Mouse (Mus musculus): ENCODE results near the gene Doc2g.
A peak's percentile ranks its signal among the peaks of the same experiment; 100 is the strongest.

The Doc2g gene

DNA sequence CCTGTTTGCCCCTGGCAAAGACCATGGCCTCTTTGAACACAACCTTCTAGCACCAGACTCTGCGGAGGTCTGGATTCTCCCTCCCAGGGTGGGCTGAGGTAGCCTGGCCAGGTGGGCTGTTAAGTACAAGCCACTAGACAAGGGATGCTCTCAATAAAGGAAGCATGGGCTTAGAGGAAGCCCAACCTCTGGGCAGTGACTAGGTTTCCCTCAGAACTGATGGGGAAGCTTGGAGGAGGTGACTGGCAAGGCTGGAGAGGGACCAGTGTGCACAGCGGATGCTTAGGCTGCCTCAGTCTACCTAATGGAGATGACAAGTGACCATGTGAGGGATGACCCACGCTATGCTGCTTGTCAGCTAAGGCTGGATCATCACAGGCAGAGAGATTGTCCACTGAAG, 11.1 kb upstream of the Doc2g start:
- DNase-seq = no peak

DNA sequence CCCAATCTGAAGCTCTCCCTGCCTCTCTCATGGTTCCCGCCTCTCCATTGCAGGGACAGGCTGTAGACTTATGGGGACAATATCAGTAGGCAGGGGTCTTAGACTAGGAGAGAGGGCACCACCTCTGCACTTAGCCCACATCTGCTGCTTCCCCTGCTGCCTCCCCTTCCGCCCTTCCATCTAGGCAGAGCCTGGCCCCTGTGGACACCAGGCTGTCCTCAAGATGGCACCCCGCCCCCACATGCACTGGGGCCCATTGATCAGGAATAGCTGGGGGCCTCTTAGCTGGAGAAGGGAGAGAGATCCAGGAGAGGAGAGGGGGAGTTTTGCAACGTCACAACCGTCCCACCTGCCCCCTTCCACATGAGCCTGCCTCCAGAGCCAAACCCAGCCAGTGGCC, 10.7 kb upstream of the Doc2g start, which contains the start of gene Tbx10:
Tbx10 (plus strand) TSS at position 337 of the 400 bp plus-strand sequence.
- DNase-seq = no peak

DNA sequence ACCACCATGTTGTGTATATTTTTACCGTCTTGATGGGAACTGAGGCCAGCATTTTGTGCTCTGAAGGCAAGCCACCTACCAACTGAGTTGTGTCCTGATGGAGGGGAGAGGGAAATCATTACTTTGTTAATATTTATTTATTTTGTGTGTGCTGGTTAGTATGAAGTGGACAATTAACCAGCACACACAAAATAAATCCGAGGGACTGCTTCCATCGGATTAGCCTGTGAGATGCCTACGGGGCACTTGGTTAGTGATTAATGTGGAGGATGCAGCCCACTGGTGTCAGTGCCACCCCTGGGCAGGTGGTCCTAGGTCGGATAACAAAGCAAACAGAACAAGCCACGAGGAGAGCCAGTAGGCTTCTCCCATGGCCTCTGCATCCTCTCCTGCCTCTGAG, 8.2 kb upstream of the Doc2g start:
- no peak for DNase-seq

DNA sequence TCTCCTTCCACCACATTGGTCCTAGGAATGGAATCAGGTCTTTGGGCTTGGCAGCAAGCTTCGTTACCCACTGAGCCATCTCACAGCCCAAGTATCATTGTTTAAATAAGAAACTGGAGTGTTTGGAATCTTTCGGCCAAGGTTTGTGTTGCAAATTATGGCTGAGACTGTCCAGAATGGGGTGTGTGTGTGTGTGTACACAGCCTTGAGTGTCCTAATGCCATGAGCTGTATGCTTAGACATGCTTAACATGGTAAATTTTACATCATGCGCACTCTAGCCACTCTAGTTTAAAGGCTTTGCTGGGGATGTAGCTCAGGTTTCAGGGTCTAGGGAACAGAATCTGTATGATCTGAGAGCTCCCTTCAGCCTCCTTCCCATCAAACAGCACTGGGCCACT, 7.6 kb upstream of the Doc2g start:
- no peak for DNase-seq

DNA sequence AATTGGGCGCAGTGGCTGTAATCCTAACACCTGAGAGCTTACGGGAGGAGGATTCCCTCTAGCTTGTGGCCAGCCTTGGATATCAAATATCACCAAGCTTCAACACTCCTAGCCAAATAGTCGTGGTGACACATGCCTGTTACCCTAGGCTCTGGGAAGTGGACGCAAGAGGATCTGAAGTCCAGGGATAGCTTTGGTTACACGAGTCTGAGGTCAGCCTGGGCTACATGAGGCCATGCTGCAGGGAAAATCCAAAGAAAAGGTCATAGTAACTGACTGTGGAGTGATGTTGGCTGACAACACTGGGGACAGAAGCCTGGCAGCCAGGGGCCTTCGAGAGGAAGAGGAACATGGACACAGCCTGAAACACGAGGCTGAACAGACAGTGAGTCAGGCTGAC, 7.0 kb upstream of the Doc2g start:
- DNase-seq = no peak

DNA sequence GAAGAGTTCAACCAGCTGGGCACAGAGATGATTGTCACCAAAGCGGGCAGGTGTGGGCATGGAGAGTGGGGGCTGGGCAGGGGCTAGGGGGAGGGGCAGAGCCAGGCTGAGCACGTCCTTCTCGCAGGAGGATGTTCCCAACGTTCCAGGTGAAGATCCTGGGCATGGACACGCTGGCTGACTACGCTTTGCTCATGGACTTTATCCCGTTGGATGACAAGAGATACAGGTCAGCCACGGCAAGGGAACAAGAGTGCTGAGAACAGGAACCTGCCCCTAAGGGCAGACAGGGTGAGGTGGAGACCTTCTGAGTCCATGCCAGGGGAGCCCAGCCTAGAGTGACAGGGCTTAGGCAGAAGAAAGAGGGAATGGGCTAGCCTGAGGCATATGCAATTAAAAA, 6.4 kb upstream of the Doc2g start:
- DNase-seq = no peak

DNA sequence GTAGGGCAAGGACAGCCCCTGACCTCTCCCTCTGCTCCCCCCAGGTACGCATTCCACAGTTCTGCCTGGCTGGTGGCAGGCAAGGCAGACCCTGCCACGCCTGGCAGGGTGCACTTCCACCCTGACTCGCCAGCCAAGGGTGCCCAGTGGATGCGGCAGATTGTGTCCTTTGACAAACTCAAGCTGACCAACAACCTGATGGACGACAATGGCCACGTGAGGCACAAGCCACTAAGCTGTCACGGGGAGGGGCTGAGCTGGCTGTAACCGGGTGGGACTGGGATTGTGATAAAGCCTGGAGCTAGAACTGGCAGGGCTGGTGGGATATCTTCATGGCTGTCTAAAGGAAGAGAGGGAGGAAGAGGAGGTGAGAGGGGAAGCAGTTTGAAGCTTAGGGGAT, 5.9 kb upstream of the Doc2g start:
- no peak for DNase-seq

DNA sequence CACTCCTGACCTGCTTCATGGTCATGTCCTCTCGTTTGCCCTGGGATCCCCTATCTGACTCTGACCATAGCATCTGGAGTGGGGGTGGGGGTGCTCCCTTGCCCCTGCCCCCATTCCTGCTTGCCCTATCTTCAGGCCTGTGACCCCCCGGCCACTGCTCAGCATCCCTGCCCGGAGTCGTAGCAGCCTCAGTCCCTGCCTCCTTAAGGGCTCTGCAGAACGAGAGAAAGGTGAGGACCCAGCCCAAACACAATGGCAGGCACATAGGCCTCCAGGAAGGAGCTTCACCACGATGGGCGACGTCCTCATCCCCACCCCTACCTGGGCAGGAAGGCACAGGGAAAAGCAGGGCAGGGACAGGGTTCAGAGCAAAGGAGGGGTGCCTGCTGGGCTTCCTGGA, 4.8 kb upstream of the Doc2g start:
- DNase-seq = no peak

DNA sequence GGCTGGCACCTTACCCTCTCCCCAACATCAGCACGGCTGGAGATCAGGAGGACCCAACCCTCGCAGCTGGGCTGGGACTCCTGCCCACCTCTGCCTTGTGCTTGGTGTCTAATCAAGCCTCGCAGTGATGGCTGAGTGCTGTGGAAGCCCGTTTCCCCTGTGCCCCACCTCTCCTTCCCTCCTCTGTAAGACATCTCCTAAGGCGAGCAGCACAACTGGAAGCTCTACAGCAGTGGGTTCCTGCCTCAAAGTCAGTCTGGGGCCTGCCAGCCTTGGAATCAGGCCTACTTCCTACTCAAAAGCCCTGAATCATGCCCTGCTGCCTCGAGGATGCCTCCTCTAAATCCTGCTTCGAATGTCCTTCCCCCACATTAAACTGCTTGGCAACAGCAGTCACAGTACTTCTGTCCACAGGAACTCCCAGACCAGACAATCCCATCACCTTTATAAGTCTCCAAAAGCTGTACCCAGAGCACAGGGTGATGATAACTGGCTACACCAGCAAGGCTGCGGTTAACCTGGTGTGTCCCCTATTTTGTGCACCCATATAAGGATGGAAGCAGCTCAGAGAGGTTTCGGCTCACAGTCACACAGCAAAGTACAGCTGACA, 3.9 kb upstream of the Doc2g start:
- no peak for DNase-seq

DNA sequence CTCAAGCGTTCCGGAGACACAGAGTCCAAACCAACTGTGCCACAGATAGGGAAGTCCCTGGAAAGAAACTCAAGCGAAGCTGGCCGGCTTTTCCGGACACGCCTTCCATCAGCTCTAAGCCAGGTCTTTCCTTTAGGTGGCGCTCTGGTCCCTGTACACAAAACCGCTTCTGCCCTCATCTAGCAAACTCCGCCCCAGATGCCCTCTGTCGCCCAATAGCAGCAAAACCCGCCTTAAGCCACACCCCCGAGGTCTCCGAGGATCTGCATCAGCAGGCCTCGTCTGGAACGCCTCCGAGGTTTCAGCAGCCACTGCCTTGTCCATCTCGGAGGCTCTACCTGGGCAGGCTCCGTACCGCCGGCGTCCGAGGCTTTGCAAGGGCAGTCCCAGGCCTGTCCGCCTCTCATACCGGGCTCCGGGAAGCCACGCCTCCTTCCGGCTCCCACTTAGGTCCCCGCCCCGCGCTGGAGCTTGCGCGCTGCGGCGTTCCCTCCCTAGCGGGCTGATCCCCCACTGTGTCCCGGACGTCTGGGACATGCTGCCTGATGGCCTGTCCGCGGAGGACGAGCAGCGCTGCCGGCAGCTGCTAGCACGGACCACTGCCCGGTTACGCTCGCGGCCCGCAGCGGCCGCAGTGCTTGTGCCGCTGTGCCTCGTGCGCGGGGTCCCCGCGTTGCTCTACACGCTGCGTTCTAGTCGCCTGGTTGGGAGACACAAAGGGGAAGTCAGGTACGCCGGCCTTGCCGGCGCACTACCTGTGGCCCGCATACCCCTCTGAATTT, 2.8 kb upstream of the Doc2g start, which contains the start of the genes Nudt8 and Gm49405:
Nudt8 (plus strand) TSS at position 462 of the 782 bp plus-strand sequence.
Gm49405 (plus strand) TSS at position 508 of the 782 bp plus-strand sequence.
- peak; percentile 93 for DNase-seq

DNA sequence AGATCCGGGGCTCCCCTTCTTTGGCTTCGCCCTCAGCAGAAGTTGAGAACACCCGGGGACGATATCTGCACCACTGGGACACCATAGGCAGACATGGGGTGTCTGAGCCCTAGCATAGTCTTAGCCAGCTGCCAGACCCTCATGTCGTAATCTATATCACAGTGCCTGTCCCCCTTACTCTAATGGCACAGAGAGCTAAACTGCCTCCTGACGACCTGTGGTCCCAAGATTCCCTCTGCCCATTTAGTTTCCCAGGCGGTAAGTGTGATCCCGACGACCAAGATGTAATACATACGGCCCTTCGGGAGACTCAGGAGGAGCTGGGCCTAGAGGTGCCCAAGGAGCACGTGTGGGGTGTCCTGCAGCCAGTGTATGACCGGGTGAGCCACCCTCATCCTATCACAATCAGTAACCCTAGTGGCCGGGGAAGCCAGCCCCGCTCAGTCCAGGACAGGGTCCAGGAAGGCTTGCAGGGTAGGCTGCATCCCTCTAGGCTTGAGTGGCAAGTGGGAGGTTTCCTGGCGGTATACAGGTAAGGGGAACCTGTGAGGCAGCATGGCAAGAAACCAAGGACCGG, 2.1 kb upstream of the Doc2g start:
- DNase-seq = no peak

DNA sequence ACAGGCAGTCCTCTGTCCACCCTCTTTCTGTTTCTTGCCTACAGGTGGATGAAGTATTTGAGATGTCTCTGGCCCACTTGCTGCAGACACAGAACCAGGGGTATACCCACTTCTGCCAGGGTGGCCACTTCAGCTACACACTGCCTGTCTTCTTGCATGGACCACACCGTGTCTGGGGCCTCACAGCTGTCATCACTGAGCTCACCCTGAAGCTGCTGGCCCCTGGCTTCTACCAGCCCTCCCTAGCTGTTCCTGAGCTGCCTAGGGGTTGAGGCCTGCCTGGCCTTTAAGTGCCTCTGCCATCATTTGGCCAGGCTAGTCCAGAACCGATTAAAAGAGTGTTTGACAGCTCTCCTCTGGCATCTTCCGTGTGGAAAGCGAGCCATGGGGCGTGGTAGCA, 1.4 kb upstream of the Doc2g start:
- no peak for DNase-seq

DNA sequence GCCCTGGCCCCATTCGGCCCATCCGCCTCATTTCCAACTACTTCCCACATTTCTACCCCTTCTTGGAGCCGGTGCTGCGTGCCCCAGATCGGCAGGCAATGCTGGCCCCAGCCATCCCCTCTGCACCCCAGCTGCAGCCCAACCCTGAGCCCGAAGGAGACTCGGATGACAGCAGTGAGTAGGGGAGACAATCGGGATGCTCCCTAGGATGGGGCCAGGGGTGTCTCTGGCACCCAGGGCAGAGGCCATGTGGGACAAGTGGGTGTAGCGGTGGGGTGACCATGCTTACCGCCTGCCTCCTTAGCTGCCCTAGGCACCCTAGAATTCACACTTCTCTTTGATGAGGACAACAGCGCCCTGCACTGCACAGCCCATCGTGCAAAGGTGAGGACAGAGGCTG, 528 bp downstream of the Doc2g start:
- DNase-seq = no peak

DNA sequence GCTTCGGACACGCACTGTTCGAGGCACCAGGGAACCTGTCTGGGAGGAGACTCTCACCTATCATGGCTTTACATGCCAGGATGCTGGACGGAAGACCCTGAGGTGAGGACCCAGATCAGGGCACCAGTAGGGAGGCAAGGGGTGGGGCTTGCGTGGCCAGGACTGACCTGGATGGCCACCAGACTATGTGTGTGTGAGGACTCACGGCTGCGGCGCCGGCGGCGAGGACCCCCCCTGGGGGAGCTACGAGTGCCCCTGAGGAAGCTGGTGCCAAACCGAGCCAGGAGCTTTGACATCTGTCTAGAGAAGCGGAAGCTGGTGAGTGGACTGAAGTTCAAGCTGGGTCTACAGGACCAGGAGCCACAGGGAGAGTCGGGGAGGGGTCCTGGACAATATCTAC, 1.2 kb downstream of the Doc2g start:
- no peak for DNase-seq

DNA sequence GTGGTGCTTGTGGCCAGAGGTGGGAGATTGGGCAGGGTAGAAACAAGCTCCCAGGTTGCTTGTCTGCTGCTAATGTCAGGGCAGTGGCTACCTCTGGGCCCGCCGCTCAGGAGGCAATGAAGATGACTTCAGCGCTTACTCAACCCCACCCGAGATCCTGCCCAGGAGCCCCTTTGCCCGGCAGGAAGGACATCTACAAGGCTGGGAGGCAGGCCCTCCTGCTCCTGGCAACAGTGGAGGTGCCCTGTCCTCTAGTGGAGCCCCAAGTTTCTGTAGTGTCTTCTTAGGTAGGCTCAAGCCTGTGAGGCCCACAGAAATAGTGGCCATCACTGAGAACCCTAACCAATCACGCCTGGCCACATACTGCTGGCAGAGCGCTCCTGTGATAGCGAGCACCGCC, 2.0 kb downstream of the Doc2g start:
- no peak for DNase-seq

DNA sequence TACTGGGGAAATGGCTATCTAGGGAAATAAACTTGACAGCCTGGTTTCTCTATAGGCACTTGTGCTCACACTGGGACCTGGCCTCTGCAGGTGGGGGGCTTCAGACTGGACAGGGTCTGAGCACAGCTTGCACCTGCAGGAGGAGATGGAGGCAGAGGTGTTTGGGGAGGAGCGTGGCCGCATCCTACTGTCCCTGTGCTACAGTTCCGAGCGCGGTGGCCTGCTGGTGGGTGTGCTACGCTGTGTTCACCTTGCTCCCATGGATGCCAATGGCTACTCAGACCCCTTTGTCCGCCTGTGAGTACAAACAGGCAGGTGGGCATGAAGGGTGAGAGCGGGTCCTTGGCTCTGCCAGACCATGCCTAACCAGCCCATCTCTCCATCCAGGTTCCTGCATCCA, 2.9 kb downstream of the Doc2g start:
- no peak for DNase-seq

DNA sequence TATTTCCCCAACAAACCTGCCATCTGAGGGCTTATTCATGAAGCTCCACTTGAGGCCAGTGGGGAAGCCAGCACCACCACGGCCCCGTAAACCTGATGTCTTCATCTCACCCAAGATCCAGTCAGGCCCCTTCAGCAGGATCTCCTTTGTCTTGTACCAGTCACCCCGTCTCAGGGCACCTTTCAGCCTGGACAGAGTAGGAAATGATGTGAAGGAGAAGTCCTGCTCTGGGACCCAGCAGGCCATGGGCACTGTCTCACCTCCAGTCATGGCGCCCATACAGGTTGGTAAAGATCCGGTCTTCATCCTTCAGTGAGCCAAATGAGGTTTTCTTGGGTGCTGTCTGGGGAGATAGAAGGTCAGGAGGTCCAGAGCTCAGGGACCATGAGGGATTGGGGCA, 8.0 kb downstream of the Doc2g start:
- no peak for DNase-seq

DNA sequence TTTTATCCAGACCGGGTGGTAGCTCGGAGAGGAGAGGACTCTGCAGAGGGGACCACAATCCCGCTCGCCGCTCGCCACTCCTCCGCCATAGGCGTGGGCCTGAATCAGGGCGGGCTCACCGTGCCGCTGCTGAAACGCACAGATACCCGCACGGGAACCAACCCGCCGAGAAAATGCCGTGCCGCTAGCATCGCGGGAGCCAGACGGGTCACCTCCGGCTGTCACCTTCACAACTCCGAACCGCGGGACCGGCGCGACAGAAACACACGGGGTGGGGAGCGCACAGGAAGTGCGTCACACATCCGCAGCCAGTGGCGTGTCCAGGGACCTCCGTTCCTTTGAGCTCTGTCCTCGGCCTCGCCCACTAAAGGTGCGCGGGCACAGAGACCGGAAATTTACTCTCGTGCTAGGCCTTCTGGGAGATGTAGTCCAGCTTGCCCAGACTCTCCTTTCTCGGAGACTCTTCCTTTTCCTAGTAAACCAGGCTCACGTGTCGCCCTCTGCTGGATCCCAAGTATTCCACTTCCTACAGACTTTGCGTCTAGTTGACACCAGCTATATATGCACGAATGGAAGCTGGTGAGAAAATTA, 9.4 kb downstream of the Doc2g start, which contains the start of gene Ndufv1:
Ndufv1 (minus strand) TSS at position 375 of the 591 bp plus-strand sequence.
- peak; percentile 96 for DNase-seq

DNA sequence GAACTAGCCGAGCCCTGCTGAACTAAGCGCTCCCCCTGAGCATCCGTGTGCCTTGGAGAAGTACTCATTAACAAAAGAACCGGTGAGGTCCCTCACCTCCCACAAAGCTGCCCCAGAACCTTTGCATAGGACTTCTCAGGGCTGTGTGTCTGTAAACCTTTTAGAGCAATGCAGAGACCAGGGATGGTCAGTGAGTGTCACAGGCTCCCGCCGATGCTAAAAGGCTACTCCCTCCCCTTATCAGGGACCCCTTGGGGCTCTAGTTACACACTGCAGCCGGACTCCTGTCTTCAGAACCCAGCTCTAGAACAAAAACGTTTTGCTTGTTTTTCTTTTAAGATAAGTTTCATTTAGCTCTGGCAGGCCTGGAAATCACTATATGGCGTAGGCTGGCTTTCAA, 10.0 kb downstream of the Doc2g start:
- DNase-seq = no peak

DNA sequence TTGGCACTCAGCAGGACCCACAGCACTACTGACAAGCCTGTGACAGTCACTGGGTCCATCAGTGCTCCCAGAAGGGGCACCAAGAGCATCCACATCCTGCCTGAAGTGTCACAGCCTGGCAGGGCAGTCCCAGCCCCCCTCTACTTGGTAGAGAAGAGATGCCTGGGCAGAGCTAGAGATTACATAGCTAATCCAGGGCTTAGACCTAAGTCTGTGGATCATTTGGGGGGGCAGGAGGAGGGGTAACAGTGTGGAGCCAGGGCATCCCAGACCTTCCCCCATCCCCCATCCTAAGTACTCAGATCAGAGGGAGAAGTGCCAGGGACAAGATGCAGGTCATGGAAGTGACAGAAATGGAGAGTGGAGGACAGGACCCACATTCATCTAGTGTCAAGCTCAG, 11.7 kb downstream of the Doc2g start:
- DNase-seq = no peak

DNA sequence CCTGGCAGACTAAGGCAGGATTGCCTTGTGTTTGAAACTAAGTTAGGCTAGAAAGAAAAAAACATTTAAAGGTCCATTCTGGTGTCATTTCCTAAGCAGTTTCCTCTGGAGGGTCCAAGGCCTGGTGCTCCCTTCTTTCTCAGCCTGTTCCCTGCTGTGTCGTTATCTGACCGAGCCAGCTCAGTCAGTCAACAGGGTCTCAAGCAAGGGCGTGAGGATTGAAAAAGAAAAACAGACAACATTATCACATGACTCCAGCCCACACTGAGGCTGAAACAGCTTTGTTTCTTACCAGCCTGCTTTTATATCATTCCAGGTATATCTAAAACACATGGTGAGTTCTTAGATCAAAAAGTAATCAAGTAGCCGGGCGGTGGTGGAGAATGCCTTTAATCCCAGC, 12.5 kb downstream of the Doc2g start:
- DNase-seq = no peak

DNA sequence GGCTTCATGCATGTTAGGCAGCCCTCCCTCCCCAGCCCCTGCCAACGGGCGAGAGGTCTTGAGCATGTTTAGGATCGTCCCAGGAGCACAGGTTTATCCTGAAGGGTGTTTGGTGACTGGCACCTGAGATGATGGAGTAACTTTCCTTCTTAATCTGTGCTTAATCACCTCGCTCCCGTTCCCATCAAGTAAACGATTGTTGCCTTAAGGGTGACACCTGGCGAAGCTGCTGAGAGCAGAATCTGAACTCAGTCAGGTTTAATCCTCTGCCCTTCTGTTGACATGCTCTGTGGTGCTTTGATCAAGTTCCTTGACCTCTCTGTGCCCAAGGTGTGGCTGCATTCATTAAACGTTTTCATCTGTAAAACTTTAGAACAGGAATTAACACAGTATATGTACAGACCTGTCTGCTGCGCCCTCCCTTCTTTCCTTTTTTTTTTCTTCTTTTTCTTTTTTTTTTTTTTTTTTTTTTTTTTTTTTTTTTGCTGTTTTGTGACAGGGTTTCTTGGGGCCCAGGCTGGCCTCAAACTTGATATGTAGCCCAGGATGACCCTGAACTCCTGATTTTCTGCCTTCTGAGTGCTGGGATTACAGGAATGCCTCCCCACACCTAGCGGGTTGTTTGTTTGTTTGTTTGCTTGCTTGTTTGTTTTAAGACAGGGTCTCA, 14.9 kb downstream of the Doc2g start:
- no peak for DNase-seq
